Mouse (Mus musculus) MEL (cell line): ENCODE data around the gene Slc22a23.

Source experiments
- CTCF ChIP-seq, 3 experiments: IDR thresholded peaks in 2 of 3; conservative IDR thresholded peaks in 1 of 3; 2 replicates each; pipeline ENCODE4 v1.5.1; 2011 to 2012; ENCODE audit warnings: low read length in 3 of 3, low read depth in 2 of 3, mild to moderate bottlenecking in 2 of 3, improper control_type of control experiment in 1 of 3, inconsistent platforms in 1 of 3, mixed read lengths in 1 of 3, moderate library complexity in 1 of 3; ENCODE audit not compliant: control insufficient read depth in 1 of 3, insufficient read depth in 1 of 3, poor library complexity in 1 of 3, severe bottlenecking in 1 of 3
- MXI1 ChIP-seq: IDR thresholded peaks from 2 replicates; pipeline ENCODE4 v1.6.1; 2011; ENCODE audit warnings: mild to moderate bottlenecking, low read depth, low read length, improper control_type of control experiment
- NELFE ChIP-seq: IDR thresholded peaks from 2 replicates; pipeline ENCODE4 v1.6.1; 2011; ENCODE audit warnings: low read depth, low read length, improper control_type of control experiment
- POLR2A ChIP-seq, 2 experiments: IDR thresholded peaks; 2 replicates each; pipeline ENCODE4 v1.6.1; 2011 to 2012; ENCODE audit warnings: low read length in 2 of 2, mild to moderate bottlenecking in 2 of 2, control low read depth in 1 of 2, improper control_type of control experiment in 1 of 2, low read depth in 1 of 2, moderate library complexity in 1 of 2; ENCODE audit not compliant: control insufficient read depth in 1 of 2, insufficient read depth in 1 of 2, poor library complexity in 1 of 2
- POLR2AphosphoS2 ChIP-seq: IDR thresholded peaks from 2 replicates; pipeline ENCODE4 v1.6.1; 2011; ENCODE audit warnings: low read length, improper control_type of control experiment
- SIN3A ChIP-seq: IDR thresholded peaks from 2 replicates; pipeline ENCODE4 v1.6.1; 2012; ENCODE audit warnings: low read length, improper control_type of control experiment, inconsistent platforms
- TBP ChIP-seq: IDR thresholded peaks from 2 replicates; pipeline ENCODE4 v1.8.0; 2011; ENCODE audit warnings: low read depth, low read length, improper control_type of control experiment
- UBTF ChIP-seq: IDR thresholded peaks from 2 replicates; pipeline ENCODE4 v1.6.1; 2012; ENCODE audit warnings: low read depth, mild to moderate bottlenecking, inconsistent platforms, low read length, improper control_type of control experiment, moderate library complexity, borderline replicate concordance; ENCODE audit not compliant: insufficient read depth
- ZKSCAN1 ChIP-seq: IDR thresholded peaks from 2 replicates; pipeline ENCODE4 v1.6.1; 2012; ENCODE audit warnings: low read depth, mild to moderate bottlenecking, inconsistent platforms, low read length, improper control_type of control experiment, moderate library complexity

DNA sequence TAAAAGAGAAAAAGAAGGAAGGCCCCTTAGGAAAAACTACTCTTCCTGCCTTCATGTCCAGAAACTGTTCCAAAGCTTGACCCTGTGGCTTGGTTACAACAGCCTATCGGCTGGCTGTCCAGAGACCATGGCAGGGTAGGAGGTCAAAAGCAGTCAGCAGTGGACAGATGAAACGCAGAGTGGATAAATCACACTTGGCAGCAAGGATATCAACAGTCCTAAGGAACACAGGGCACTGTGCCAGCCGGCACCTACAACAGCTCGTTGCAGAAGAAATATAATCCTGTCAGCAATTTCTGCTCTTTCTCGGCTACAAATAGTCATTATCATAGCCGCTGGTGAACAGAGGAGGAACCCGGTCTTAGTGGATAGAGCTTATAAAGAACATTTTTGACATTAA, 122.0 kb downstream of the Slc22a23 start:
- TF ChIP-seq CTCF (IDR thresholded peaks at IDR 0.05 in 2 of 3, conservative IDR thresholded peaks at IDR 0.05 in 1 of 3; ENCODE audit: control insufficient read depth in 1 of 3, insufficient read depth in 1 of 3, low read depth in 2 of 3, low read length in 3 of 3, poor library complexity in 1 of 3, severe bottlenecking in 1 of 3), result no peak
- no peak for TF ChIP-seq POLR2A (IDR thresholded peaks at IDR 0.05; ENCODE audit: control insufficient read depth in 1 of 2, insufficient read depth in 1 of 2, low read depth in 1 of 2, low read length in 2 of 2, poor library complexity in 1 of 2)
- no peak for TF ChIP-seq SIN3A
- no peak for TF ChIP-seq ZKSCAN1
- no peak for TF ChIP-seq POLR2AphosphoS2
- TF ChIP-seq TBP, result no peak
- no peak for TF ChIP-seq UBTF
- TF ChIP-seq NELFE, result no peak
- TF ChIP-seq MXI1, result no peak
